Mouse (Mus musculus): ENCODE results near the gene Borcs5. TPM values are rescaled to one million over a fixed set of nuclear protein-coding genes. Genes with fewer than 3 reads are reported as not detected.

Borcs5 gene
- polyA plus RNA-seq, 1 experiment from 2014 or later, result 18.4 TPM

- no peaks in the 10 kb centered on the region for H3K9me3 ChIP-seq (ENCODE audit: low read length)
- peaks cover 34% of the 10 kb centered on the region for H3K36me3 ChIP-seq (ENCODE audit: insufficient read depth, low read length)
- no peak overlapping the region for H3K4me2 ChIP-seq (replicated peaks; ENCODE audit: low read depth, low read length)
- no peak overlapping the region for H3K4me3 ChIP-seq (ENCODE audit: low read depth, low read length)
- no peak overlapping the region for H3K27ac ChIP-seq (ENCODE audit: low read length)
- no peak overlapping the region for H3K9ac ChIP-seq (replicated peaks; ENCODE audit: low read depth)
- ATAC-seq (no peak), DNase-seq (ENCODE audit: low spot score) (no peak)
- H3K27me3 ChIP-seq (replicated peaks; ENCODE audit: insufficient read depth, low read length), result no peaks in the 10 kb centered on the region
- WGBS, result 84% methylated on average over 6 of the region's 6 CpGs
- H3K4me1 ChIP-seq (ENCODE audit: insufficient read depth, low read depth, low read length), result no peaks in the 10 kb centered on the region
- TF ChIP-seq CTCF (IDR thresholded peaks at IDR 0.05), result no peak
- no peak for TF ChIP-seq EP300 (IDR thresholded peaks at IDR 0.05)
Observed at GRCm38 (mm10) chr6:134721729-134722269, 82.5 kb downstream of the Borcs5 start.

GRCm38 (mm10) chr6:134722906-134723305, 83.6 kb downstream of the Borcs5 start:
- no peak for ATAC-seq
- H3K4me2 ChIP-seq (replicated peaks; ENCODE audit: low read depth, low read length), result no peak overlapping the region

GRCm38 (mm10) chr6:134723326-134723725, 84.0 kb downstream of the Borcs5 start:
- no peaks in the 10 kb centered on the region for H3K27me3 ChIP-seq (replicated peaks; ENCODE audit: insufficient read depth, low read length)
- peaks cover 28% of the 10 kb centered on the region for H3K36me3 ChIP-seq (ENCODE audit: insufficient read depth, low read length)
- no peaks in the 10 kb centered on the region for H3K9me3 ChIP-seq (ENCODE audit: low read length)
- DNase-seq (ENCODE audit: low spot score) (no peak), ATAC-seq (no peak)
- H3K4me2 ChIP-seq (replicated peaks; ENCODE audit: low read depth, low read length), result no peak overlapping the region
- no peaks in the 10 kb centered on the region for H3K4me1 ChIP-seq (ENCODE audit: insufficient read depth, low read depth, low read length)
- H3K9ac ChIP-seq (replicated peaks; ENCODE audit: low read depth), result no peak overlapping the region
- no peak for TF ChIP-seq CTCF (IDR thresholded peaks at IDR 0.05)
- TF ChIP-seq EP300 (IDR thresholded peaks at IDR 0.05), result no peak
- H3K4me3 ChIP-seq (ENCODE audit: low read depth, low read length), result no peak overlapping the region
- no peak overlapping the region for H3K27ac ChIP-seq (ENCODE audit: low read length)
- WGBS, result 89% methylated on average over 7 of the region's 7 CpGs

More at GRCm38 (mm10) chr6:134722906-134723305, 83.6 kb downstream of the Borcs5 start:
- TF ChIP-seq CTCF (IDR thresholded peaks at IDR 0.05) (no peak), EP300 (IDR thresholded peaks at IDR 0.05) (no peak)
- no peak for DNase-seq (ENCODE audit: low spot score)
- WGBS, result 83% methylated on average over 8 of the region's 8 CpGs
- no peaks in the 10 kb centered on the region for H3K9me3 ChIP-seq (ENCODE audit: low read length)
- no peak overlapping the region for H3K9ac ChIP-seq (replicated peaks; ENCODE audit: low read depth)
- H3K27ac ChIP-seq (ENCODE audit: low read length), result no peak overlapping the region
- H3K4me3 ChIP-seq (ENCODE audit: low read depth, low read length), result no peak overlapping the region
- peaks cover 31% of the 10 kb centered on the region for H3K36me3 ChIP-seq (ENCODE audit: insufficient read depth, low read length)
- no peaks in the 10 kb centered on the region for H3K4me1 ChIP-seq (ENCODE audit: insufficient read depth, low read depth, low read length)
- no peaks in the 10 kb centered on the region for H3K27me3 ChIP-seq (replicated peaks; ENCODE audit: insufficient read depth, low read length)

GRCm38 (mm10) chr6:134723833-134724553, 84.7 kb downstream of the Borcs5 start:
- Histone ChIP-seq H3K4me1 (ENCODE audit: insufficient read depth, low read depth, low read length) (no peaks in the 10 kb centered on the region), H3K4me2 (replicated peaks; ENCODE audit: low read depth, low read length) (no peak overlapping the region), H3K9ac (replicated peaks; ENCODE audit: low read depth) (no peak overlapping the region), H3K9me3 (ENCODE audit: low read length) (no peaks in the 10 kb centered on the region), H3K27me3 (replicated peaks; ENCODE audit: insufficient read depth, low read length) (no peaks in the 10 kb centered on the region), H3K36me3 (ENCODE audit: insufficient read depth, low read length) (peaks cover 21% of the 10 kb centered on the region), H3K4me3 (ENCODE audit: low read depth, low read length) (no peak overlapping the region), H3K27ac (ENCODE audit: low read length) (no peak overlapping the region)
- 73% methylated on average over 9 of the region's 9 CpGs for WGBS
- DNase-seq (ENCODE audit: low spot score), result no peak
- no peak for TF ChIP-seq CTCF (IDR thresholded peaks at IDR 0.05)
- TF ChIP-seq EP300 (IDR thresholded peaks at IDR 0.05), result no peak
- no peak for ATAC-seq

GRCm38 (mm10) chr6:134725406-134725805, 86.1 kb downstream of the Borcs5 start:
- Histone ChIP-seq H3K27me3 (replicated peaks; ENCODE audit: insufficient read depth, low read length) (no peaks in the 10 kb centered on the region), H3K4me1 (ENCODE audit: insufficient read depth, low read depth, low read length) (no peaks in the 10 kb centered on the region), H3K4me2 (replicated peaks; ENCODE audit: low read depth, low read length) (no peak overlapping the region), H3K36me3 (ENCODE audit: insufficient read depth, low read length) (peaks cover 8% of the 10 kb centered on the region), H3K4me3 (ENCODE audit: low read depth, low read length) (no peak overlapping the region), H3K27ac (ENCODE audit: low read length) (no peak overlapping the region), H3K9ac (replicated peaks; ENCODE audit: low read depth) (no peak overlapping the region), H3K9me3 (ENCODE audit: low read length) (no peaks in the 10 kb centered on the region)
- ATAC-seq (no peak), DNase-seq (ENCODE audit: low spot score) (no peak)
- TF ChIP-seq EP300 (IDR thresholded peaks at IDR 0.05), result no peak

GRCm38 (mm10) chr6:134730978-134731377, 91.7 kb downstream of the Borcs5 start:
- no peaks in the 10 kb centered on the region for H3K36me3 ChIP-seq (ENCODE audit: insufficient read depth, low read length)
- ATAC-seq (no peak), DNase-seq (ENCODE audit: low spot score) (no peak)
- no peak overlapping the region for H3K4me2 ChIP-seq (replicated peaks; ENCODE audit: low read depth, low read length)
- no peaks in the 10 kb centered on the region for H3K27me3 ChIP-seq (replicated peaks; ENCODE audit: insufficient read depth, low read length)
- no peaks in the 10 kb centered on the region for H3K4me1 ChIP-seq (ENCODE audit: insufficient read depth, low read depth, low read length)
- WGBS, result 68% methylated on average over 3 of the region's 3 CpGs
- no peak overlapping the region for H3K4me3 ChIP-seq (ENCODE audit: low read depth, low read length)
- TF ChIP-seq EP300 (IDR thresholded peaks at IDR 0.05), result no peak
- TF ChIP-seq CTCF (IDR thresholded peaks at IDR 0.05), result no peak
- no peak overlapping the region for H3K27ac ChIP-seq (ENCODE audit: low read length)
- H3K9me3 ChIP-seq (ENCODE audit: low read length), result no peaks in the 10 kb centered on the region
- H3K9ac ChIP-seq (replicated peaks; ENCODE audit: low read depth), result no peak overlapping the region

Data from lung, postnatal 0 days (tissue).